Mouse (Mus musculus) kidney, embryonic 16.5 days (tissue): ENCODE data around the gene Hoxb3. TPM values are rescaled to one million over a fixed set of nuclear protein-coding genes. Genes with fewer than 3 reads are reported as not detected.

ENCODE experiments used
- ATAC-seq: fragments of 200-750 bp; cut with Nextera tagmentation; 2 replicates; pipeline ENCODE4 v1.8.0; 2017; ENCODE audit warnings: moderate TSS enrichment; ENCODE audit not compliant: low FRiP score, low TSS enrichment
- H3K27ac ChIP-seq: fragments of 300-500 bp; sonication (generic); 2 replicates; pipeline ENCODE4 v1.5.1; 2014; ENCODE audit warnings: low read length
- H3K27me3 ChIP-seq: fragments of 300-500 bp; sonication (generic); 2 replicates; pipeline ENCODE4 v1.6.1; 2014; ENCODE audit warnings: low read length, control low read depth, mixed read lengths; ENCODE audit not compliant: insufficient read depth
- H3K36me3 ChIP-seq: fragments of 300-500 bp; sonication (generic); 2 replicates; pipeline ENCODE4 v1.6.1; 2014; ENCODE audit warnings: low read length, control low read depth, mixed read lengths; ENCODE audit not compliant: insufficient read depth
- H3K4me1 ChIP-seq: fragments of 300-500 bp; sonication (generic); 2 replicates; pipeline ENCODE4 v1.6.1; 2014; ENCODE audit warnings: low read length, control low read depth, mixed read lengths; ENCODE audit not compliant: insufficient read depth
- H3K4me2 ChIP-seq: fragments of 300-500 bp; sonication (generic); replicated peaks from 2 replicates; pipeline ENCODE4 v1.6.1; 2014; ENCODE audit warnings: low read depth, low read length
- H3K4me3 ChIP-seq: fragments of 300-500 bp; sonication (generic); 2 replicates; pipeline ENCODE4 v1.5.1; 2014; ENCODE audit warnings: mild to moderate bottlenecking, low read length
- H3K9ac ChIP-seq: fragments of 300-500 bp; sonication (generic); replicated peaks from 2 replicates; pipeline ENCODE4 v1.6.1; 2014; ENCODE audit warnings: low read length
- H3K9me3 ChIP-seq: fragments of 300-500 bp; sonication (generic); 2 replicates; pipeline ENCODE4 v1.6.1; 2016; ENCODE audit warnings: low read length, control low read depth
- WGBS: fragments of 180-500 bp; shearing (Covaris S2); extraction: QIAGEN DNeasy Blood & Tissue Kit; methylation state at CpG from one replicate; pipeline ENCODE4 v1.1.7; 2014; 5-methylcytosine and 5-hydroxymethylcytosine counted together
- polyA plus RNA-seq: library from polyadenylated mRNA; unstranded; fragments of >200 nt; fragmentation: Nextera tagmentation; extraction: Ambion mirVana; gene quantifications from 2 replicates; pipeline ENCODE4 v1.2.1, GENCODE M21; 2015

Hoxb3 gene
- polyA plus RNA-seq, 1 experiment from 2014 or later: 3.7 TPM

GRCm38 (mm10) chr11:96281396-96281795, 41.7 kb upstream of the Hoxb3 start:
- Histone ChIP-seq H3K9me3 (no peaks in the 10 kb centered on the region), H3K9ac (peak overlapping the region; percentile 79), H3K4me2 (peak overlapping the region; percentile 90), H3K4me3 (peak overlapping the region; percentile 84), H3K36me3 (no peaks in the 10 kb centered on the region), H3K4me1 (peaks cover 43% of the 10 kb centered on the region), H3K27ac (peak overlapping the region; percentile 100), H3K27me3 (no peaks in the 10 kb centered on the region)
- ATAC-seq: no peak
- WGBS: 7% methylated on average over 18 of the region's 18 CpGs

GRCm38 (mm10) chr11:96281855-96282570, 41.1 kb upstream of the Hoxb3 start, which contains the start of gene Hoxb8:
TSS of gene Hoxb8 (plus strand) at chr11:96281905.
- no peaks in the 10 kb centered on the region for H3K27me3 ChIP-seq
- H3K4me2 ChIP-seq: peak within 1 kb of the TSS; percentile 90
- peak within 1 kb of the TSS; percentile 84 for H3K4me3 ChIP-seq
- H3K4me1 ChIP-seq: peaks cover 36% of the 10 kb centered on the region
- H3K9me3 ChIP-seq: no peaks in the 10 kb centered on the region
- under 1% methylated on average over 27 of the region's 27 CpGs for WGBS
- H3K27ac ChIP-seq: peak within 1 kb of the TSS; percentile 100
- H3K9ac ChIP-seq: peak within 1 kb of the TSS; percentile 99
- ATAC-seq: no peak
- H3K36me3 ChIP-seq: no peaks in the 10 kb centered on the region

GRCm38 (mm10) chr11:96282795-96283430, 40.2 kb upstream of the Hoxb3 start:
- under 1% methylated on average over 49 of the region's 49 CpGs for WGBS
- Histone ChIP-seq H3K9me3 (no peaks in the 10 kb centered on the region), H3K27ac (peak overlapping the region; percentile 100), H3K9ac (peak overlapping the region; percentile 99), H3K27me3 (no peaks in the 10 kb centered on the region), H3K4me3 (peak overlapping the region; percentile 84), H3K36me3 (no peaks in the 10 kb centered on the region), H3K4me1 (peaks cover 35% of the 10 kb centered on the region), H3K4me2 (peak overlapping the region; percentile 90)
- ATAC-seq: no peak

GRCm38 (mm10) chr11:96284041-96284749, 38.9 kb upstream of the Hoxb3 start:
- Histone ChIP-seq H3K36me3 (no peaks in the 10 kb centered on the region), H3K4me1 (peaks cover 35% of the 10 kb centered on the region), H3K27ac (peak overlapping the region; percentile 100), H3K4me2 (peak overlapping the region; percentile 90), H3K4me3 (peak overlapping the region; percentile 84), H3K9ac (peak overlapping the region; percentile 99), H3K27me3 (no peaks in the 10 kb centered on the region), H3K9me3 (no peaks in the 10 kb centered on the region)
- ATAC-seq: no peak
- WGBS: under 1% methylated on average over 48 of the region's 49 CpGs

- Histone ChIP-seq H3K27ac (peak overlapping the region; percentile 100), H3K4me2 (peak overlapping the region; percentile 90), H3K9me3 (no peaks in the 10 kb centered on the region), H3K36me3 (no peaks in the 10 kb centered on the region), H3K9ac (peak overlapping the region; percentile 99), H3K4me3 (peak overlapping the region; percentile 84), H3K4me1 (peaks cover 31% of the 10 kb centered on the region), H3K27me3 (no peaks in the 10 kb centered on the region)
- WGBS: under 1% methylated on average over 33 of the region's 37 CpGs
- peak; percentile 95 for ATAC-seq
Observed at GRCm38 (mm10) chr11:96284774-96285734, 38.1 kb upstream of the Hoxb3 start.

GRCm38 (mm10) chr11:96285771-96286738, 37.1 kb upstream of the Hoxb3 start, which contains the start of gene Hoxb7:
TSS of gene Hoxb7 (plus strand) at chr11:96286623.
- H3K27me3 ChIP-seq: no peaks in the 10 kb centered on the region
- peaks cover 34% of the 10 kb centered on the region for H3K4me1 ChIP-seq
- no peaks in the 10 kb centered on the region for H3K9me3 ChIP-seq
- H3K36me3 ChIP-seq: no peaks in the 10 kb centered on the region
- H3K4me3 ChIP-seq: peak within 1 kb of the TSS; percentile 84
- peak within 1 kb of the TSS; percentile 99 for H3K9ac ChIP-seq
- peak within 1 kb of the TSS; percentile 100 for H3K27ac ChIP-seq
- peak within 1 kb of the TSS; percentile 90 for H3K4me2 ChIP-seq
- under 1% methylated on average over 43 of the region's 43 CpGs for WGBS
- ATAC-seq: 0 out of 2 replicates have a peak, but pooled peaks have one; percentile 21

- WGBS: 0% methylated on average over 55 of the region's 55 CpGs
- H3K27me3 ChIP-seq: no peaks in the 10 kb centered on the region
- ATAC-seq: peak; percentile 2; the same call in 1 of the 2 replicates
Observed at GRCm38 (mm10) chr11:96286739-96287385, 36.3 kb upstream of the Hoxb3 start.

GRCm38 (mm10) chr11:96287411-96287810, 35.7 kb upstream of the Hoxb3 start:
- H3K9ac ChIP-seq: peak overlapping the region; percentile 99
- ATAC-seq: no peak
- H3K36me3 ChIP-seq: no peaks in the 10 kb centered on the region
- H3K27me3 ChIP-seq: no peaks in the 10 kb centered on the region
- 3% methylated on average over 9 of the region's 9 CpGs for WGBS
- peak overlapping the region; percentile 100 for H3K27ac ChIP-seq
- peak overlapping the region; percentile 84 for H3K4me3 ChIP-seq
- peaks cover 36% of the 10 kb centered on the region for H3K4me1 ChIP-seq
- peak overlapping the region; percentile 90 for H3K4me2 ChIP-seq
- H3K9me3 ChIP-seq: no peaks in the 10 kb centered on the region

More at GRCm38 (mm10) chr11:96286739-96287385, 36.3 kb upstream of the Hoxb3 start:
- H3K9me3 ChIP-seq: no peaks in the 10 kb centered on the region
- peaks cover 36% of the 10 kb centered on the region for H3K4me1 ChIP-seq
- H3K9ac ChIP-seq: peak overlapping the region; percentile 99
- H3K36me3 ChIP-seq: no peaks in the 10 kb centered on the region
- peak overlapping the region; percentile 90 for H3K4me2 ChIP-seq
- H3K27ac ChIP-seq: peak overlapping the region; percentile 100
- peak overlapping the region; percentile 84 for H3K4me3 ChIP-seq
